Mouse (Mus musculus) heart, embryonic 16.5 days (tissue): ENCODE data around the gene Krt10. TPM values are rescaled to one million over a fixed set of nuclear protein-coding genes. Genes with fewer than 3 reads are reported as not detected.

Experiments used
- ATAC-seq: fragments of 200-750 bp; cut with Nextera tagmentation; replicated peaks from 2 replicates; pipeline ENCODE4 v1.8.0; 2017; ENCODE audit warnings: moderate number of reproducible peaks; ENCODE audit not compliant: insufficient read depth, low FRiP score; ENCODE audit errors: extremely low read depth
- H3K27ac ChIP-seq: fragments of 300-500 bp; sonication (generic); 2 replicates; pipeline ENCODE4 v1.5.1; 2014; ENCODE audit warnings: mild to moderate bottlenecking, low read length, control low read depth, moderate library complexity
- H3K27me3 ChIP-seq: fragments of 300-500 bp; sonication (generic); 2 replicates; pipeline ENCODE4 v1.6.1; 2014; ENCODE audit warnings: low read length, mixed read lengths; ENCODE audit not compliant: control insufficient read depth, insufficient read depth
- H3K36me3 ChIP-seq: fragments of 300-500 bp; sonication (generic); 2 replicates; pipeline ENCODE4 v1.6.1; 2014; ENCODE audit not compliant: control insufficient read depth, insufficient read depth
- H3K4me1 ChIP-seq: fragments of 300-500 bp; sonication (generic); 2 replicates; pipeline ENCODE4 v1.6.1; 2014; ENCODE audit warnings: low read length, mixed read lengths; ENCODE audit not compliant: control insufficient read depth, insufficient read depth
- H3K4me2 ChIP-seq: fragments of 300-500 bp; sonication (generic); 2 replicates; pipeline ENCODE4 v1.6.1; 2014; ENCODE audit warnings: low read depth, mild to moderate bottlenecking, control low read depth, low read length
- H3K4me3 ChIP-seq: fragments of 300-500 bp; sonication (generic); 2 replicates; pipeline ENCODE4 v1.5.1; 2014; ENCODE audit warnings: mild to moderate bottlenecking, control low read depth, low read length
- H3K9ac ChIP-seq: fragments of 300-500 bp; sonication (generic); 2 replicates; pipeline ENCODE4 v1.6.1; 2014; ENCODE audit warnings: low read length, control low read depth
- H3K9me3 ChIP-seq: fragments of 300-500 bp; sonication (generic); replicated peaks from 2 replicates; pipeline ENCODE4 v1.6.1; 2016; ENCODE audit warnings: low read length; ENCODE audit not compliant: control insufficient read depth
- whole genome bisulfite sequencing: fragments of 180-500 bp; shearing (Covaris S2); extraction: QIAGEN DNeasy Blood & Tissue Kit; methylation state at CpG from one replicate; pipeline ENCODE4 v1.1.7; 2014; 5-methylcytosine and 5-hydroxymethylcytosine counted together
- polyA plus RNA-seq: library from polyadenylated mRNA; unstranded; fragments of >200 nt; fragmentation: Nextera tagmentation; extraction: Ambion mirVana; gene quantifications from 2 replicates; pipeline ENCODE4 v1.2.1, GENCODE M21; 2015

Gene Krt10
- 13.2 and 14.1 TPM in 2 replicates for polyA plus RNA-seq

GRCm38 (mm10) chr11:99389264-99389663 lies at the start of gene Krt10:
Krt10 (minus strand) TSS chr11:99389364.
- H3K4me2 ChIP-seq: no peak within 1 kb of the TSS
- no peaks in the 10 kb centered on the region for H3K9me3 ChIP-seq
- no peak for ATAC-seq
- H3K9ac ChIP-seq: no peak within 1 kb of the TSS
- no peak within 1 kb of the TSS for H3K27ac ChIP-seq
- WGBS: 75% methylated on average over 4 of the region's 4 CpGs
- H3K4me1 ChIP-seq: peaks cover 3% of the 10 kb centered on the region; the same call in 1 of the 2 replicates
- H3K27me3 ChIP-seq: peaks cover 4% of the 10 kb centered on the region; the same call in 1 of the 2 replicates
- no peaks in the 10 kb centered on the region for H3K36me3 ChIP-seq
- H3K4me3 ChIP-seq: no peak within 1 kb of the TSS

GRCm38 (mm10) chr11:99437972-99438371 lies 48.8 kb upstream of the Krt10 start, which contains the start of gene Krt20:
Krt20 (minus strand) TSS chr11:99438150.
- 25% methylated on average over 10 of the region's 10 CpGs for WGBS

DNA sequence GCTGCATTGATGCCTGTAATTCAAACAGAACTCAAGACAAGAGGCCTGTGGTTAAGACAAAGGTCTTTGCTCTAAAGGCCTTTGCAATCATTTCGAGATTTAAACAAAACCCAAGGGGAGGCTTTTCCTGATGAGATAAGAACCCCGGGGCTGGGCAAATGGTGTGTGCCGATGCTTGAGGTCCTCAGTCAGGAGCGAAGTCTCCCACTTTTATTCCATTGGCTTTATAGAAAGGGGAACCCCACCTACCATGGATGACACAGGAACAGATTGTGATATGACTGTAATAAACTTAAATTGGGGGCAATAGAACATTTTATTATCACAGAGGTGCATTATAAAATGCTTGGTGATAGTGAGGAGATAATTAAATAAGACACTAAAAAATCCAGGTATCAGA lies 47.5 kb upstream of the Krt10 start:
- Histone ChIP-seq H3K9ac (no peak overlapping the region), H3K4me3 (no peak overlapping the region), H3K4me2 (no peak overlapping the region), H3K36me3 (no peaks in the 10 kb centered on the region), H3K4me1 (peaks cover 4% of the 10 kb centered on the region; the same call in 1 of the 2 replicates), H3K27ac (no peak overlapping the region), H3K27me3 (no peaks in the 10 kb centered on the region), H3K9me3 (no peaks in the 10 kb centered on the region)
- WGBS: 53% methylated on average over 4 of the region's 4 CpGs
- no peak for ATAC-seq

More at GRCm38 (mm10) chr11:99437972-99438371, 48.8 kb upstream of the Krt10 start, which contains the start of gene Krt20:
- 0 out of 2 replicates have a peak within 1 kb of the TSS, but pooled peaks have one; percentile 35 for H3K9ac ChIP-seq
- 0 out of 2 replicates have a peak within 1 kb of the TSS, but pooled peaks have one; percentile 4 for H3K4me3 ChIP-seq
- H3K4me2 ChIP-seq: peak within 1 kb of the TSS; percentile 26; the same call in 1 of the 2 replicates
- no peaks in the 10 kb centered on the region for H3K27me3 ChIP-seq
- no peaks in the 10 kb centered on the region for H3K9me3 ChIP-seq
- no peak within 1 kb of the TSS for H3K27ac ChIP-seq
- no peaks in the 10 kb centered on the region for H3K36me3 ChIP-seq
- ATAC-seq: no peak
- H3K4me1 ChIP-seq: peaks cover 4% of the 10 kb centered on the region; the same call in 1 of the 2 replicates

- Histone ChIP-seq H3K36me3 (no peaks in the 10 kb centered on the region), H3K4me3 (no peak overlapping the region), H3K27me3 (no peaks in the 10 kb centered on the region), H3K9me3 (no peaks in the 10 kb centered on the region), H3K27ac (no peak overlapping the region), H3K9ac (no peak overlapping the region), H3K4me2 (no peak overlapping the region), H3K4me1 (no peaks in the 10 kb centered on the region)
- 49% methylated on average over 12 of the region's 12 CpGs for WGBS
- ATAC-seq: no peak
These were observed 41.5 kb upstream of the Krt10 start for GRCm38 (mm10) chr11:99430670-99431069.

DNA sequence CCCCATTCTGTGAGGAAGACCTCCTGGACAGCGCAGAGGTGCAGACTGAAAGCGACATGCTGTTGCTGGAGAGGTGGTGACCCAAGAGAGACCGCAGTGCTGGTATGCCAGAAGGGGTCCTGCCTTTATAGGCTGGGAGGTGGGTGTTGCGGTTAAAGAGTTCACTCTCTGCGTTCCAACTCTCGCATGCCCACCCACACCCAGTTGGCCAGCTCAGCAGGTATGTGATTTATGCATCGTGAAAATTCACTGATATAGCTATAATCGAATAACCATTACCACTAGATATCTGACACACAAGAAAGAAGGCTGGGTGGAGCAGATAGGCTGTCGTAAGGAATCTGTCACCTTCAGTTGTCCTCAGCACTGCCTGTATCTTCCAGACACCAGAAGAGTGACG lies 33.0 kb upstream of the Krt10 start, which contains the start of gene Krt12:
Gene Krt12, minus strand, starts transcription at position 101 of the 400 bp plus-strand sequence.
- no peak within 1 kb of the TSS for H3K4me3 ChIP-seq
- H3K9ac ChIP-seq: no peak within 1 kb of the TSS
- H3K9me3 ChIP-seq: no peaks in the 10 kb centered on the region
- H3K27me3 ChIP-seq: 0 out of 2 replicates have a peak, but pooled peaks cover 2% of the 10 kb centered on the region
- WGBS: 66% methylated on average over 10 of the region's 10 CpGs
- H3K4me1 ChIP-seq: no peaks in the 10 kb centered on the region
- no peak within 1 kb of the TSS for H3K27ac ChIP-seq
- H3K4me2 ChIP-seq: no peak within 1 kb of the TSS
- ATAC-seq: no peak
- no peaks in the 10 kb centered on the region for H3K36me3 ChIP-seq

- no peaks in the 10 kb centered on the region for H3K36me3 ChIP-seq
- H3K9me3 ChIP-seq: no peaks in the 10 kb centered on the region
- no peak overlapping the region for H3K4me3 ChIP-seq
- no peak for ATAC-seq
- H3K4me1 ChIP-seq: no peaks in the 10 kb centered on the region
- 0 out of 2 replicates have a peak, but pooled peaks cover 2% of the 10 kb centered on the region for H3K27me3 ChIP-seq
- WGBS: 33% methylated on average over 10 of the region's 10 CpGs
- no peak overlapping the region for H3K4me2 ChIP-seq
- H3K27ac ChIP-seq: no peak overlapping the region
- no peak overlapping the region for H3K9ac ChIP-seq
These were observed 31.4 kb upstream of the Krt10 start for GRCm38 (mm10) chr11:99420586-99420985.

DNA sequence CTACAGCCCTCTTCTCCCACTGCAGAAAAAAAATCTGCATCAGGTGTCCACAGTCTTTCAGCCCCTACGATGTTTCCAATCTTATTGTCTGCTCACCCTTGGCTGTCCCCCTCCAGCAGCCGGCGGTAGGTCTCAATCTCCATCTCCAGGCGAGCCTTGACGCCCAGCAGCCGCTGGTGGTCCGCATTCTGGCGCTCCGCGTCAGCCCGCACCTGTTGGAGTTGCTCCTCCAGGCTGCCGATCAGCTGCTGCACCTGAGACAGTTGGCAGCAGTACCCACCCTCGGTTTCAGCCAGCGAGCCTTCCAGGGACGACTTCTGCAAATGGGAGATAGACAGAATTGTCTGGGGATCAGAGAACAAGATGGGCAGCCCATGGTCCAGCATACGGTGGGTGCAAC lies 28.7 kb upstream of the Krt10 start:
- 63% methylated on average over 16 of the region's 16 CpGs for WGBS
- no peaks in the 10 kb centered on the region for H3K9me3 ChIP-seq
- H3K4me2 ChIP-seq: no peak overlapping the region
- no peaks in the 10 kb centered on the region for H3K4me1 ChIP-seq
- H3K27ac ChIP-seq: no peak overlapping the region
- no peak overlapping the region for H3K4me3 ChIP-seq
- ATAC-seq: no peak
- 0 out of 2 replicates have a peak, but pooled peaks cover 2% of the 10 kb centered on the region for H3K27me3 ChIP-seq
- no peak overlapping the region for H3K9ac ChIP-seq
- no peaks in the 10 kb centered on the region for H3K36me3 ChIP-seq

DNA sequence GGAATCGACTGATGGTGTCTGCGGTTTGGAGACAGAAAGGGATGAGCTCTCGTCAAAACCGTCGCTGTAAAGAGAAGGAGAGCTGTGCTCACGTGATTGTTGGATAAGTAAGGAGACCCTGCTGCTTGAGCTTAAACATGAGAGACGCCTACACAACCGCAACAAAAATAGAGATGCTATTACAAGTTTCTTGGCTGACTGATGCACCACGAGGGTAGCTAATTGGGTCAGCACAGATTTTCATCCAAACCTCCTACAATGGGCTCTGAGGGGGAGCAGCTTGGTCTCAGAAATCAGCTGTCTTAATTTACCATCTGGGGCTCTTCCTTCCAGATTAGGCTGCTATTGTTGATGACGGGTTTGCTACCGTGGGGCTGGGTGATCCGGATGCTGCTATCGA lies 27.7 kb upstream of the Krt10 start:
- no peak overlapping the region for H3K27ac ChIP-seq
- no peaks in the 10 kb centered on the region for H3K36me3 ChIP-seq
- no peaks in the 10 kb centered on the region for H3K9me3 ChIP-seq
- H3K4me2 ChIP-seq: no peak overlapping the region
- no peaks in the 10 kb centered on the region for H3K4me1 ChIP-seq
- H3K4me3 ChIP-seq: no peak overlapping the region
- WGBS: 76% methylated on average over 13 of the region's 13 CpGs
- no peak for ATAC-seq
- H3K9ac ChIP-seq: no peak overlapping the region
- H3K27me3 ChIP-seq: 0 out of 2 replicates have a peak, but pooled peaks cover under 1% of the 10 kb centered on the region

DNA sequence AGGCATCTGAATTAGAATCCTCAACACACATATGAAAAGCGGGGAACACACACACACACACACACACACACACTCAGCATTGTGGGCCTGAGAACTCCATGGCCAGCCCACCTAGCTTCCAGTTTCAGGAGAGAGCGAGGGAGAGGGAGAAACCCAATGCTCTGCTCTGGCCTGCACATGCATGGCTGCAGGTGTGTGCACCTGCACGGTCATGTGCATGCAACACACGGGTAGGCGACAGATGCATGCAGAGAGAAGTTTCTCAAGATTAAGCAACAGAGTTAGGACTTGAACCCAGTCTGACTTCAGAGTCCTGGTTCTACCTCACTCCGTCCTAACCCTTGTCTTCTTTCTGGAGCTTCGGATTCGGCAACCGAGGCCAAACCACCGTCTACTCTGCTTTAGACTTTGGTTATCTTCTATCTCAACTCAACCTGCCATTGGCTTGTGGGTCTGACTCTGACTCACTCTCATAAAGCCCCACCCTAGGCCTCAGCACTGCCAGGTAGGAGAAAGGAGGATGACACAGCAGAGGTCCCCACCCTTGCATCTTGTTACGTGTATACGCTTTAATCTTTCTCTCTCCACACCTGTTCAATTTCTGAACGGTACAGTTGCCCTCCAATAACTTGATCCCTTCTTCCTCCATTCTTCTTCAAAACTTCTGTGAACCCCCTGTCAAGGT lies 25.4 kb upstream of the Krt10 start:
- no peaks in the 10 kb centered on the region for H3K4me1 ChIP-seq
- 85% methylated on average over 13 of the region's 13 CpGs for WGBS
- no peaks in the 10 kb centered on the region for H3K36me3 ChIP-seq
- H3K27me3 ChIP-seq: no peaks in the 10 kb centered on the region
- H3K4me3 ChIP-seq: no peak overlapping the region
- H3K4me2 ChIP-seq: no peak overlapping the region
- no peak overlapping the region for H3K9ac ChIP-seq
- no peak for ATAC-seq
- no peak overlapping the region for H3K27ac ChIP-seq
- no peaks in the 10 kb centered on the region for H3K9me3 ChIP-seq
